Mouse (Mus musculus): Measurements from ENCODE around the gene Poll. TPM values are rescaled to one million over a fixed set of nuclear protein-coding genes. Genes with fewer than 3 reads are reported as not detected.

Poll gene
- polyA plus RNA-seq, 1 experiment from 2014 or later = 15.0 TPM

GRCm38 (mm10) chr19:45591704-45592103, 31.4 kb upstream of the Poll start:
- WGBS = 78% methylated on average over 7 of the region's 7 CpGs
- no peak overlapping the region for H3K27ac ChIP-seq (ENCODE audit: poor library complexity, severe bottlenecking)
- ATAC-seq (ENCODE audit: insufficient number of reproducible peaks, low FRiP score) = no peak

GRCm38 (mm10) chr19:45589761-45590160, 29.4 kb upstream of the Poll start:
- Histone ChIP-seq H3K27ac (ENCODE audit: poor library complexity, severe bottlenecking) (no peak overlapping the region), H3K4me3 (no peak overlapping the region), H3K27me3 (replicated peaks) (no peaks in the 10 kb centered on the region), H3K4me2 (no peak overlapping the region), H3K4me1 (replicated peaks) (peaks cover 16% of the 10 kb centered on the region), H3K36me3 (peaks cover 30% of the 10 kb centered on the region), H3K9ac (no peak overlapping the region), H3K9me3 (replicated peaks) (no peaks in the 10 kb centered on the region)
- no peak for ATAC-seq (ENCODE audit: insufficient number of reproducible peaks, low FRiP score)
- WGBS = 88% methylated on average over 6 of the region's 6 CpGs

More at GRCm38 (mm10) chr19:45591704-45592103, 31.4 kb upstream of the Poll start:
- no peak overlapping the region for H3K4me3 ChIP-seq
- no peaks in the 10 kb centered on the region for H3K9me3 ChIP-seq (replicated peaks)
- no peaks in the 10 kb centered on the region for H3K27me3 ChIP-seq (replicated peaks)
- no peak overlapping the region for H3K9ac ChIP-seq
- peaks cover 10% of the 10 kb centered on the region for H3K4me1 ChIP-seq (replicated peaks)
- peaks cover 25% of the 10 kb centered on the region for H3K36me3 ChIP-seq
- no peak overlapping the region for H3K4me2 ChIP-seq

GRCm38 (mm10) chr19:45587509-45588292, 27.4 kb upstream of the Poll start:
- Histone ChIP-seq H3K4me2 (no peak overlapping the region), H3K9me3 (replicated peaks) (no peaks in the 10 kb centered on the region), H3K4me3 (no peak overlapping the region), H3K4me1 (replicated peaks) (peaks cover 16% of the 10 kb centered on the region), H3K36me3 (peaks cover 36% of the 10 kb centered on the region), H3K27ac (ENCODE audit: poor library complexity, severe bottlenecking) (no peak overlapping the region), H3K9ac (no peak overlapping the region), H3K27me3 (replicated peaks) (no peaks in the 10 kb centered on the region)
- 69% methylated on average over 6 of the region's 6 CpGs for WGBS
- no peak for ATAC-seq (ENCODE audit: insufficient number of reproducible peaks, low FRiP score)

- Histone ChIP-seq H3K36me3 (peaks cover 31% of the 10 kb centered on the region), H3K4me1 (replicated peaks) (peaks cover 21% of the 10 kb centered on the region), H3K4me2 (no peak overlapping the region), H3K9me3 (replicated peaks) (no peaks in the 10 kb centered on the region), H3K4me3 (no peak overlapping the region), H3K9ac (no peak overlapping the region), H3K27ac (ENCODE audit: poor library complexity, severe bottlenecking) (no peak overlapping the region), H3K27me3 (replicated peaks) (no peaks in the 10 kb centered on the region)
- ATAC-seq (ENCODE audit: insufficient number of reproducible peaks, low FRiP score) = no peak
- WGBS = 43% methylated on average over 3 of the region's 3 CpGs
Observed at GRCm38 (mm10) chr19:45586850-45587249, 26.5 kb upstream of the Poll start.

- no peak for ATAC-seq (ENCODE audit: insufficient number of reproducible peaks, low FRiP score)
- H3K36me3 ChIP-seq = peaks cover 30% of the 10 kb centered on the region
- H3K9ac ChIP-seq = no peak overlapping the region
- H3K27me3 ChIP-seq (replicated peaks) = no peaks in the 10 kb centered on the region
- H3K4me1 ChIP-seq (replicated peaks) = peaks cover 30% of the 10 kb centered on the region
- H3K4me3 ChIP-seq = no peak overlapping the region
- H3K9me3 ChIP-seq (replicated peaks) = no peaks in the 10 kb centered on the region
- no peak overlapping the region for H3K4me2 ChIP-seq
- 70% methylated on average over 9 of the region's 9 CpGs for WGBS
- H3K27ac ChIP-seq (ENCODE audit: poor library complexity, severe bottlenecking) = no peak overlapping the region
Observed at GRCm38 (mm10) chr19:45584856-45585620, 24.7 kb upstream of the Poll start.

GRCm38 (mm10) chr19:45583136-45583535, 22.8 kb upstream of the Poll start:
- Histone ChIP-seq H3K27me3 (replicated peaks) (no peaks in the 10 kb centered on the region), H3K36me3 (peaks cover 41% of the 10 kb centered on the region), H3K4me3 (no peak overlapping the region), H3K4me1 (replicated peaks) (peaks cover 41% of the 10 kb centered on the region), H3K27ac (ENCODE audit: poor library complexity, severe bottlenecking) (no peak overlapping the region), H3K4me2 (no peak overlapping the region), H3K9ac (no peak overlapping the region), H3K9me3 (replicated peaks) (no peaks in the 10 kb centered on the region)
- WGBS = 86% methylated on average over 6 of the region's 6 CpGs
- no peak for ATAC-seq (ENCODE audit: insufficient number of reproducible peaks, low FRiP score)

GRCm38 (mm10) chr19:45582161-45582560, 21.8 kb upstream of the Poll start:
- H3K9me3 ChIP-seq (replicated peaks) = no peaks in the 10 kb centered on the region
- ATAC-seq (ENCODE audit: insufficient number of reproducible peaks, low FRiP score) = no peak
- peaks cover 42% of the 10 kb centered on the region for H3K4me1 ChIP-seq (replicated peaks)
- no peak overlapping the region for H3K27ac ChIP-seq (ENCODE audit: poor library complexity, severe bottlenecking)
- no peak overlapping the region for H3K9ac ChIP-seq
- no peak overlapping the region for H3K4me3 ChIP-seq
- 31% methylated on average over 8 of the region's 8 CpGs for WGBS
- H3K36me3 ChIP-seq = peaks cover 46% of the 10 kb centered on the region
- H3K4me2 ChIP-seq = no peak overlapping the region
- H3K27me3 ChIP-seq (replicated peaks) = no peaks in the 10 kb centered on the region

GRCm38 (mm10) chr19:45581257-45581656, 20.9 kb upstream of the Poll start:
- H3K4me2 ChIP-seq = no peak overlapping the region
- WGBS = 52% methylated on average over 3 of the region's 3 CpGs
- H3K9ac ChIP-seq = no peak overlapping the region
- H3K27ac ChIP-seq (ENCODE audit: poor library complexity, severe bottlenecking) = no peak overlapping the region
- H3K4me3 ChIP-seq = no peak overlapping the region
- H3K4me1 ChIP-seq (replicated peaks) = peaks cover 44% of the 10 kb centered on the region
- H3K9me3 ChIP-seq (replicated peaks) = no peaks in the 10 kb centered on the region
- no peaks in the 10 kb centered on the region for H3K27me3 ChIP-seq (replicated peaks)
- peaks cover 49% of the 10 kb centered on the region for H3K36me3 ChIP-seq
- ATAC-seq (ENCODE audit: insufficient number of reproducible peaks, low FRiP score) = no peak

- 64% methylated on average over 12 of the region's 12 CpGs for WGBS
- Histone ChIP-seq H3K4me1 (replicated peaks) (peaks cover 49% of the 10 kb centered on the region), H3K27me3 (replicated peaks) (no peaks in the 10 kb centered on the region), H3K4me2 (no peak overlapping the region), H3K36me3 (peaks cover 47% of the 10 kb centered on the region), H3K9me3 (replicated peaks) (no peaks in the 10 kb centered on the region), H3K4me3 (no peak overlapping the region), H3K9ac (no peak overlapping the region), H3K27ac (ENCODE audit: poor library complexity, severe bottlenecking) (no peak overlapping the region)
- no peak for ATAC-seq (ENCODE audit: insufficient number of reproducible peaks, low FRiP score)
Observed at GRCm38 (mm10) chr19:45580235-45580634, 19.9 kb upstream of the Poll start.

GRCm38 (mm10) chr19:45579416-45579815, 19.1 kb upstream of the Poll start:
- no peaks in the 10 kb centered on the region for H3K9me3 ChIP-seq (replicated peaks)
- no peak overlapping the region for H3K27ac ChIP-seq (ENCODE audit: poor library complexity, severe bottlenecking)
- no peak for ATAC-seq (ENCODE audit: insufficient number of reproducible peaks, low FRiP score)
- H3K4me1 ChIP-seq (replicated peaks) = peaks cover 57% of the 10 kb centered on the region
- H3K27me3 ChIP-seq (replicated peaks) = no peaks in the 10 kb centered on the region
- H3K4me3 ChIP-seq = no peak overlapping the region
- 67% methylated on average over 7 of the region's 7 CpGs for WGBS
- peaks cover 44% of the 10 kb centered on the region for H3K36me3 ChIP-seq
- H3K4me2 ChIP-seq = no peak overlapping the region
- H3K9ac ChIP-seq = peak overlapping the region; percentile 21; the same call in 1 of the 2 replicates

- no peak for ATAC-seq (ENCODE audit: insufficient number of reproducible peaks, low FRiP score)
- Histone ChIP-seq H3K4me3 (no peak overlapping the region), H3K9me3 (replicated peaks) (no peaks in the 10 kb centered on the region), H3K27ac (ENCODE audit: poor library complexity, severe bottlenecking) (no peak overlapping the region), H3K9ac (0 out of 2 replicates have a peak overlapping the region, but pooled peaks have one; percentile 21), H3K36me3 (peaks cover 44% of the 10 kb centered on the region), H3K4me1 (replicated peaks) (peaks cover 61% of the 10 kb centered on the region), H3K27me3 (replicated peaks) (no peaks in the 10 kb centered on the region), H3K4me2 (no peak overlapping the region)
- WGBS = 83% methylated on average over 12 of the region's 12 CpGs
Observed at GRCm38 (mm10) chr19:45578976-45579375, 18.6 kb upstream of the Poll start.

Data from heart, embryonic 12.5 days (tissue).